Mouse (Mus musculus) spleen, postnatal 0 days (tissue): ENCODE data around the gene Olfr577. TPM values are rescaled to one million over a fixed set of nuclear protein-coding genes. Genes with fewer than 3 reads are reported as not detected.

Experiments used
- polyA plus RNA-seq: library from polyadenylated mRNA; unstranded; fragments of >200 nt; fragmentation: Nextera tagmentation; extraction: Ambion mirVana; gene quantifications from 2 replicates; pipeline ENCODE4 v1.2.1, GENCODE M21; 2015

The Olfr577 gene
- not detected in 2 replicates for polyA plus RNA-seq

DNA sequence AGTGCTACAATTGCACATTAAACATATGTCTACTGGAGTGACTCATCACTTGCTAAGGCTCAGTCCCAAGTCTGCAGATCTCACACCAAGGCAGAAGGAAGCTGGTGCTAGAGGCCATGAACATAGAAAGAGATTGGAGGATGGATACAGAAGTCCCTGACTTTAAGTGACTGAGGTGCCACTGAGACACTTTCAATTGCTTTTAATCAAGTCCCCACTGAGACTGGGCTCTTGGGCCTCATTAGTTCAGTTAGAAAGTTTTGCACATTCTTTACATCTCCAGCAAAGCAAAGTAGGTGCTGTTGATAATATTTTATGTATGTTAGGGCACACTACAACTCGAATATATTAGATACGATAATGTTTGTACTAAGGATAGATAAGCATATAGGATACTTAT is at the start of gene Olfr577:
TSS of gene Olfr577 (minus strand) at position 101 of the 400 bp plus-strand sequence.

DNA sequence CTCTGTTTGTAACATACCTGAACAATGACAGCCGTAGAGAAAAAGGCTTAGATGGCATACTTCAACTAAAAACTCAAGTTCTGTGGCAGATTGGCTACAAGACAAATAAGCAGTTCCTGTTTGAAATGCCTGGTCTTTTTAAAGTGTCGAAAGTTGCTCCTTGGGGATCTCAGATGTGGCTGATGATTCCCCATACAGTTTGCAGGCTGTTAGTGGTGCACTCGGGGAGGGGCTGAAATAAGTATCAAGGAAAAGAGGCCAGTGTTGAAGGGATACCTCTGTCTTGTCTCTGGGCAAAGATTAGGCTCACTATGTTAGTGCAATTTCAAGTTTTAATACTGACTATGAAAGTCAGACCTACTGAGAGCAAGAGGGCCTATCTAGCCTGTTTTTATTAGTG is 13.5 kb upstream of the Olfr577 start, which contains the start of gene Olfr578:
TSS of gene Olfr578 (minus strand) at position 101 of the 400 bp plus-strand sequence.

DNA sequence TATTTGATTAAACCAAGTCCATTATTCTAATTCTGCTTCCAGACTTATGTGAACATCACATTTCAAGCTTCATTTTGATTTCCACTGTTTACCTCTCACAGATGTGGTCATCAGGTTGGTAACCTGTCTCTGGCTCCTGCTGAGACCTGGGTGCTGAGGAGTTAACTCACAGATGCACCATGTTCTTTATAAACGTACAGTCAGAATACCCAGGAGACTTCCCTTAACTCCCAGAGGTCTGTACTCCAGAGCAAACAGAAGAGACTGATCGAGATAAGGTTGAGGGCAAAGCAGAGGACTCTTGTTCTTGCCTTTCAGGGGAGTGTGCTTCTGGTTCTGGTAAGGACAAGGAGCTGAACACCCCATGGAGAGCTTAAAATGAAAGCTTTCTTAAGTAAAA is 13.4 kb downstream of the Olfr577 start, which contains the start of gene Olfr576:
TSS of gene Olfr576 (plus strand) at position 301 of the 400 bp plus-strand sequence.

DNA sequence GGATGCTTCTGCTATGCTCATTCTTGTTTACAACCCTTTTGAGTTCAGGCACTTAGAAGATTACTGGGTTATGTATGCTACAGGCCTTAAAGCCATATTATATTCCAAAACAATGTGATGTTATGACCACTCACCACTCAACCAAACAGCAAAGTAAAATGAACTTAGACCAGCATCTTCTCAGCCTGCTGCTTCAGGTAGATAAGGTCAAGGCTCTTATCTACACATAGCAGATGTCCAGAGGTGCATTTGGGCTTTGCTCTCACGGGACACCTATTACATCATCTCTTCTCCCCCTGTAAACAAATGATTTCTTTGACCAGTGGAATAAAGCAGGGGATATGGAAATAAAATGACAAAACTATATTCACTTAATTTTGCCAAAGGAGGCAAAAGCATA is 17.1 kb downstream of the Olfr577 start, which contains the start of gene Olfr575:
TSS of gene Olfr575 (minus strand) at position 183 of the 400 bp plus-strand sequence.

DNA sequence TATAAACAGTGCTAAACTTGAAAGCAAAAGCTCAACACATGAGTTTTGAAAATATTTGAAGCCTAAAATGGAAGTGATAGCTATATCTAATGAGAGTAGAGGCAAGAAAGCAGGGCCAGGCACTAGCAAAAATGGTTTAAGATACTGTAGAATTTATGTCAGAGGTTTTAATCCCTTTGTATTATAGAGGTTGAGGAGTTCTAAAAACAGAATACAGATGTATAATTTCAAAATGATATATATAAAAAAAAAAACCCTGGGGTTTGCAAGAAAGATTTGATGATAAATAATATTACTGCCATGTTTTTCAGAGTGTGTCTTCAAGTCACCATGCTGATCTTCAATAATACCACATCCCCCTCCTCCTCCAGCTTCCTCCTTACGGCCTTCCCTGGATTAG is 27.6 kb downstream of the Olfr577 start, which contains the start of gene Olfr574:
TSS of gene Olfr574 (plus strand) at position 301 of the 400 bp plus-strand sequence.

DNA sequence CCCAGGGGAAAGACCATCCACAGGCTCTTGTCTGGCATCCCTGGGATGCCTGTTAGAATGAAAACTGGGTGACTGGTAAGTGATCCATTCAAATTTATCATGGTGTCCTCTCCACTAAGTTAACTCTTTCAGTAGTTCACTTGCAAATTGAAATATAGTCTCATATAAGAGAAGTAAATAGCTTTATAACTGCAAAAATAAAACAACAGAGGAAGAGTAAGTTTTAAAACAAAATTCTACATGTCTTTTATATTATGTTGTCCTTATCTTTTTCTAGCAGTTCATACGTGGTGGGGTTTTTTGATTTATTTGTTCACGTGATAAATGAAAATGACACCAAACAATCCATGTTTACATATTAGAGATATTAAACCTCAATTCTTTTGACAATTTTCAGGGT is 33.3 kb downstream of the Olfr577 start, which contains the start of gene Olfr573-ps1:
TSS of gene Olfr573-ps1 (minus strand) at position 101 of the 400 bp plus-strand sequence.

DNA sequence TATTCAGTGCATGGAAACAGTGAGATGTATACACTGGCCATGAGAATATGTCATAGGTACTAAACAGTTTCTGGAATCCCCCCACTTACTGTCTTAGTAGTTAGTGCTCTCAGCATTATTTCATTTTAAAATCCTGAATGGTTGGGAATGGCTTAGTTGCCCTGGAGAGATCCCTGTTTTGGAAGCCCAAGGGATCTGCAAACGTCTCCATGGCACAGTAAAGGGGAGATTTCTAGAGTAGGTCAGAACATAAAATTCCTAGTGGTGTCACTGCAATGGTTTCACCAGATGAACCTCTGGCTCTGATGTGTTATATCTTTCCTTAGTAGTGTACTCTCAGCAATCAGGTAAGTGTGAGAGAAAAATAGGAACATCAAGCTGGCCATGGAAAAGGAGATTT is 51.6 kb downstream of the Olfr577 start, which contains the start of gene Olfr572:
TSS of gene Olfr572 (plus strand) at position 301 of the 400 bp plus-strand sequence.

Other genes with a start within 250 kb of the Olfr577 start
- gene Olfr559, start 248.5 kb downstream of the Olfr577 start, polyA plus RNA-seq, result not detected in 2 replicates
- not detected in 2 replicates for gene Olfr560, start 216.6 kb downstream of the Olfr577 start, polyA plus RNA-seq
- gene Olfr78, start 216.5 kb downstream of the Olfr577 start, polyA plus RNA-seq, result not detected in 2 replicates
- not detected in 2 replicates for gene Olfr561, start 204.7 kb downstream of the Olfr577 start, polyA plus RNA-seq
- not detected in 2 replicates for gene Olfr564, start 172.5 kb downstream of the Olfr577 start, polyA plus RNA-seq
- gene Olfr566, start 117.2 kb downstream of the Olfr577 start, polyA plus RNA-seq, result not detected in 2 replicates
- gene Olfr568, start 98.8 kb downstream of the Olfr577 start, polyA plus RNA-seq, result not detected in 2 replicates
- not detected in 2 replicates for gene Olfr569, start 85.1 kb downstream of the Olfr577 start, polyA plus RNA-seq
- not detected in 2 replicates for gene Olfr570, start 81.4 kb downstream of the Olfr577 start, polyA plus RNA-seq
- gene Olfr571, start 58.4 kb downstream of the Olfr577 start, polyA plus RNA-seq, result not detected in 2 replicates
- gene Olfr572, start 51.5 kb downstream of the Olfr577 start, polyA plus RNA-seq, result not detected in 2 replicates
- not detected in 2 replicates for gene Olfr573-ps1, start 33.4 kb downstream of the Olfr577 start, polyA plus RNA-seq
- gene Olfr574, start 27.5 kb downstream of the Olfr577 start, polyA plus RNA-seq, result not detected in 2 replicates
- gene Olfr575, start 17.2 kb downstream of the Olfr577 start, polyA plus RNA-seq, result not detected in 2 replicates
- not detected in 2 replicates for gene Olfr576, start 13.3 kb downstream of the Olfr577 start, polyA plus RNA-seq
- not detected in 2 replicates for gene Olfr578, start 13.4 kb upstream of the Olfr577 start, polyA plus RNA-seq
- gene Olfr582, start 62.1 kb upstream of the Olfr577 start, polyA plus RNA-seq, result not detected in 2 replicates
- gene Olfr583, start 75.4 kb upstream of the Olfr577 start, polyA plus RNA-seq, result not detected in 2 replicates
- gene Olfr584, start 105.9 kb upstream of the Olfr577 start, polyA plus RNA-seq, result not detected in 2 replicates
- not detected in 2 replicates for gene Olfr585, start 121.8 kb upstream of the Olfr577 start, polyA plus RNA-seq
- not detected in 2 replicates for gene Olfr586, start 149.7 kb upstream of the Olfr577 start, polyA plus RNA-seq
- not detected in 2 replicates for gene Olfr588-ps1, start 164.9 kb upstream of the Olfr577 start, polyA plus RNA-seq
- not detected in 2 replicates for gene Olfr589, start 180.4 kb upstream of the Olfr577 start, polyA plus RNA-seq
- not detected in 2 replicates for gene Olfr591, start 202.4 kb upstream of the Olfr577 start, polyA plus RNA-seq
- gene Olfr592, start 208.9 kb upstream of the Olfr577 start, polyA plus RNA-seq, result not detected in 2 replicates
- not detected in 2 replicates for gene Olfr593, start 235.9 kb upstream of the Olfr577 start, polyA plus RNA-seq
- not detected in 2 replicates for gene Olfr594, start 241.1 kb upstream of the Olfr577 start, polyA plus RNA-seq